Mouse (Mus musculus) thymus, adult 2 months (tissue): ENCODE results near the gene Fbxl21.

ENCODE experiments used
- CTCF ChIP-seq: fragments of 200-500 bp; IDR thresholded peaks from 2 replicates; pipeline ENCODE4 v1.5.1; 2012; ENCODE audit warnings: mild to moderate bottlenecking, control low read depth, low read length, moderate library complexity, borderline replicate concordance; ENCODE audit not compliant: control insufficient read depth, poor library complexity, insufficient read depth; ENCODE audit errors: extremely low read depth
- POLR2A ChIP-seq: fragments of 200-500 bp; IDR thresholded peaks from 2 replicates; pipeline ENCODE4 v1.6.1; 2012; ENCODE audit warnings: mild to moderate bottlenecking, low read length, control low read depth, moderate library complexity; ENCODE audit not compliant: control insufficient read depth, poor library complexity, insufficient read depth; ENCODE audit errors: extremely low read depth

- TF ChIP-seq CTCF (no peak), POLR2A (no peak)
Measured at GRCm38 (mm10) chr13:56537026-56537425, 14.8 kb downstream of the Fbxl21 start.
